Mouse (Mus musculus) kidney, embryonic 15.5 days (tissue): ENCODE measurements around the gene Tmem135. TPM values are rescaled to one million over a fixed set of nuclear protein-coding genes. Genes with fewer than 3 reads are reported as not detected.
A peak's percentile ranks its signal among the peaks of the same experiment; 100 is the strongest.

Experiments used
- ATAC-seq: fragments of 200-750 bp; cut with Nextera tagmentation; replicated peaks from 2 replicates; pipeline ENCODE4 v1.8.0; 2017; ENCODE audit warnings: moderate TSS enrichment; ENCODE audit not compliant: low FRiP score
- H3K27ac ChIP-seq: fragments of 300-500 bp; sonication (generic); 2 replicates; pipeline ENCODE4 v1.5.1; 2015; ENCODE audit warnings: mild to moderate bottlenecking, inconsistent platforms
- H3K27me3 ChIP-seq: fragments of 300-500 bp; sonication (generic); 2 replicates; pipeline ENCODE4 v1.6.1; 2015; ENCODE audit warnings: inconsistent platforms
- H3K36me3 ChIP-seq: fragments of 300-500 bp; sonication (generic); 2 replicates; pipeline ENCODE4 v1.6.1; 2015; ENCODE audit warnings: inconsistent platforms
- H3K4me1 ChIP-seq: fragments of 300-500 bp; sonication (generic); 2 replicates; pipeline ENCODE4 v1.6.1; 2015; ENCODE audit warnings: inconsistent platforms
- H3K4me2 ChIP-seq: fragments of 300-500 bp; sonication (generic); 2 replicates; pipeline ENCODE4 v1.6.1; 2015; ENCODE audit warnings: moderate library complexity, mild to moderate bottlenecking, inconsistent platforms
- H3K4me3 ChIP-seq: fragments of 300-500 bp; sonication (generic); replicated peaks from 2 replicates; pipeline ENCODE4 v1.5.1; 2015; ENCODE audit warnings: mild to moderate bottlenecking, inconsistent platforms
- H3K9ac ChIP-seq: fragments of 300-500 bp; sonication (generic); 2 replicates; pipeline ENCODE4 v1.6.1; 2015; ENCODE audit warnings: mild to moderate bottlenecking, inconsistent platforms
- H3K9me3 ChIP-seq: fragments of 300-500 bp; sonication (generic); replicated peaks from 2 replicates; pipeline ENCODE4 v1.6.1; 2016; ENCODE audit warnings: inconsistent platforms
- WGBS: fragments of 180-500 bp; shearing (Covaris S2); methylation state at CpG from one replicate; pipeline ENCODE4 v1.1.7; 2015; ENCODE audit warnings: mixed read lengths; 5-methylcytosine and 5-hydroxymethylcytosine counted together
- polyA plus RNA-seq: library from polyadenylated mRNA; unstranded; fragments of >200 nt; fragmentation: Nextera tagmentation; extraction: Ambion mirVana; gene quantifications from 2 replicates; pipeline ENCODE4 v1.2.1, GENCODE M21; 2015

Gene Tmem135
- polyA plus RNA-seq, 1 experiment from 2014 or later = 34.0 TPM

DNA sequence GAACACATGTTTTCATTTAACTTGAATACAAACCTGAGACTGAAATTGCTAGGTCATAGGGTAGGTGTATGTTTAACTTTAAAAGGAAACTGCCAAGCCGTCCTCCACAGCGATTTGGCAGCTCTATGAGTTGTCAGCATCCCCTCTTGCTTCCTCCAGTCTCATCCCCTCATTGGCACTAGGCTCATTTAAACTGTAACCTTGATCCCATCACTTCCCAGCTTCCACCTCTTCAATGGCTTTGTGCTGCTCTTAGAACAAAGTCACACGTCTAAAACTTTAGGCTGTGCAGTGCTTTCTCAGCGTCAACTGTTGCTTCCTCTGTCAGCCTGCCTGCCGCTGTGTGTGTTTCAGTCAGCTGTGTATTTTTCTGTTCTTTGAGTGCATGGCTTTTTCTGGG lies 23.1 kb upstream of the Tmem135 start:
- Histone ChIP-seq H3K4me3 (no peak overlapping the region), H3K4me2 (no peak overlapping the region), H3K4me1 (peaks cover 42% of the 10 kb centered on the region), H3K36me3 (no peaks in the 10 kb centered on the region), H3K9ac (no peak overlapping the region), H3K9me3 (no peaks in the 10 kb centered on the region), H3K27me3 (no peaks in the 10 kb centered on the region), H3K27ac (0 out of 2 replicates have a peak overlapping the region, but pooled peaks have one; percentile 13)
- no peak for ATAC-seq
- 31% methylated on average over 5 of the region's 5 CpGs for WGBS

DNA sequence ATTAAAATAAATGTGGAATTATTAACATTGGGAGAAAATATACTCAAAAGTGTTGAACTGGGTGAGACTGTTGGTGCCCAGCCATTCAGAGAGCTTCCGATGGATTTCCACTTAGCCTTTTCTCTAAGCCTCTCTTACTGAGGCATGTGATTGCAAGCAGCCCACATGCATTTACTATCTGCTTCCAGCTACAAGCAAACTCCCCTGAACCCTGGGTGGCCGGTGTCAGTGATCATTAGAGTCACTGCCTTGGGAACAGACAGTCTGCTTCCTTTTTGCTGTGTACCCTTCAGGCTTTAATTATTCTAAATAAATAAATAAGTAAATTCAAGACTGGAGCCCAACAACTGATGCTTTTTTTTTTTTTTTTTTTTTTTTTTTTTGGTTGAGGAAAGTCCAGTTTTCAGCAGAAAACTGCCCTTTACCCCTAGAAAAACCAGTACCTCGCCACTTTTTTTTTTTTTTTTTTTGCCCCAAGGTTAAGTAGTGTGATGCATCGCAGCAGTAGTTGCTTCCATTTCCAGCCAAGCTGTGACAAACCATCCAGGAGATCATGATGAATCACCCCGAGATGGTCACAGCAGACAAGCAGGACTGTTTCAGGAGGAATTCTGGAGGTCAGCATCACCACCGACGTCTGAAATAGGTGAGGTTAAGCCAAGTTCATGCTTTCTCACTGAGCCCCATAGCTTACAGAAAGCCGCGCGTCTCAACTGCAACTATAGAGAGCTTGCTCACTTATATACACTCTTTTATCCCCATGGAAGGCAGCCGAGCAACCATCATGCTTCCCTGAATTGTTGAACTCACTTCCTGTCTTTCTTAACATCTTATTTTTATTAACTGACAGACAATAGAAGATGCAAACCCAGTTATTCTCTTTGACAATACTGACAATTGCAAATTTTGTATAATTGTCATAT lies 22.0 kb upstream of the Tmem135 start:
- WGBS = 38% methylated on average over 11 of the region's 11 CpGs
- Histone ChIP-seq H3K27ac (0 out of 2 replicates have a peak overlapping the region, but pooled peaks have one; percentile 22), H3K9me3 (no peaks in the 10 kb centered on the region)

DNA sequence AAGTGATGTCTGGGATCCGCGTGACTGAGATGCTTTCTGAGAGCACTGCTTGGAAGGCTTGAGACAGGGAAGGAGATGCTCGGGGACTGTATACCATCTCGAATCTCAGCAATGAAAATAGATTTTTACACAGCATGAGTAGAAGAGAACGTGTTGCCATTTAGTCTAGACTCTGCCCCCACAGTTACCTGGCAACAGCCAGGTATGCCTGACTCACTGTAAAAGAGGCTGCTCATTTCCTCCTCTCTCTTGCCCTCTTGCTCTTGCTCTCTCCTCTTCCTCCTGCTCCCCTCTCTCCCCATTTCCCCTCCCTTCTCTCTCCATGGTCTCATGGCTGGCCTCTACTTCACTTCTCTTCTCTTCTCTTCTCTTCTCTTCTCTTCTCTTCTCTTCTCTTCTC lies 20.6 kb upstream of the Tmem135 start:
- Histone ChIP-seq H3K27ac (peak overlapping the region; percentile 77), H3K9me3 (no peaks in the 10 kb centered on the region), H3K4me2 (no peak overlapping the region), H3K27me3 (no peaks in the 10 kb centered on the region), H3K4me1 (peaks cover 42% of the 10 kb centered on the region), H3K9ac (no peak overlapping the region), H3K36me3 (no peaks in the 10 kb centered on the region), H3K4me3 (no peak overlapping the region)
- no peak for ATAC-seq
- 56% methylated on average over 5 of the region's 5 CpGs for WGBS

More for the DNA sequence above, 22.0 kb upstream of the Tmem135 start:
- no peak overlapping the region for H3K4me3 ChIP-seq
- no peaks in the 10 kb centered on the region for H3K27me3 ChIP-seq
- H3K9ac ChIP-seq = no peak overlapping the region
- no peak for ATAC-seq
- peaks cover 42% of the 10 kb centered on the region for H3K4me1 ChIP-seq
- no peak overlapping the region for H3K4me2 ChIP-seq
- H3K36me3 ChIP-seq = no peaks in the 10 kb centered on the region

DNA sequence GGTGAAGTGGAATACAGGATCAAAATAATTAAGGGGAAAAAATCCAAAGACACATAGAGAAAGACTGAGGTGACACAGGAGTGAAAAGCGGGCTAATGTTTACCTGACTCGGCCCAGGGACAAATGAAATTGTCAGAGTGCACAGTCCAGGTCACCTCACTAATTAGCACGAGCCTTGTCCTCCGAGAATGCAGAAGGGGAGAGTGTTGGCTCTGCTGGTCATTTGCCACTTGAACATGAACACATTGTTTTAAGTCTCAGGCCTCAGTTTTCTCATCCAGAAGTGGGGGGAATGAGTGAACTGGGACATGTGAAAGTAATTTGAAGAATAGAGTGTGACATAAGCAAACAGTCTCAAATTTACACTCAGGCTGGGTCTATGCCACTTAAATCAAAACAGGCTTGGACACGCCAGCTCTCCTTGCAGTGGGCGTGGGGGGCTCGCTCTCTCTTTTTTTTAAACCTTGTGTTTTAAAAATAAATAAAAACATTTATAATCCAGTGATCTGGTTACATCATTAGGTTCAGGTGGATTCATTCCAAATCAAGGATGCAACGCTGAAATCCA lies 19.8 kb upstream of the Tmem135 start:
- ATAC-seq = peak; percentile 57
- Histone ChIP-seq H3K9me3 (no peaks in the 10 kb centered on the region), H3K27me3 (no peaks in the 10 kb centered on the region), H3K9ac (no peak overlapping the region), H3K36me3 (no peaks in the 10 kb centered on the region), H3K4me1 (peaks cover 45% of the 10 kb centered on the region), H3K27ac (peak overlapping the region; percentile 77), H3K4me3 (no peak overlapping the region), H3K4me2 (no peak overlapping the region)
- WGBS = 24% methylated on average over 8 of the region's 8 CpGs

DNA sequence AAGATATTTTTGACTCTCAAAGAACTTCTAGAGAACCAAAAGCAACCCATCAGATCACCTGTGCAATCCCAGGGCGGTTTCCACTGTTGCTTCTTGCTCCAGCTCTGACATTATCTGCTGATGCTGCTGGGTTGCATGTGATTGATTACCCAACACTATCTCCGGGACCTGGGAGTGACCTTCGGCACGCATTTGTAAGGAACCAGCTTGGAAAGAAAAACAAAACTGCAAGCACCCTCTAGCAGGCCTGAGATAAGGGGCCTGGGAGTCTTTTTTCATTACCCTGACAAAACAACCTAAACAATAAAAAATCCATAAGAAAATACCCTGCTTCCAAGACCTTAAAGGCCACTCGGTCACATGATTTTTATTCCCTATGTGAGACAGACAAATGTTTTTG lies 19.2 kb upstream of the Tmem135 start:
- no peak overlapping the region for H3K4me2 ChIP-seq
- no peaks in the 10 kb centered on the region for H3K27me3 ChIP-seq
- H3K4me3 ChIP-seq = no peak overlapping the region
- peak; percentile 35; the same call in 1 of the 2 replicates for ATAC-seq
- peak overlapping the region; percentile 77 for H3K27ac ChIP-seq
- no peaks in the 10 kb centered on the region for H3K36me3 ChIP-seq
- H3K9me3 ChIP-seq = no peaks in the 10 kb centered on the region
- 10% methylated on average over 5 of the region's 5 CpGs for WGBS
- no peak overlapping the region for H3K9ac ChIP-seq
- H3K4me1 ChIP-seq = peaks cover 50% of the 10 kb centered on the region

DNA sequence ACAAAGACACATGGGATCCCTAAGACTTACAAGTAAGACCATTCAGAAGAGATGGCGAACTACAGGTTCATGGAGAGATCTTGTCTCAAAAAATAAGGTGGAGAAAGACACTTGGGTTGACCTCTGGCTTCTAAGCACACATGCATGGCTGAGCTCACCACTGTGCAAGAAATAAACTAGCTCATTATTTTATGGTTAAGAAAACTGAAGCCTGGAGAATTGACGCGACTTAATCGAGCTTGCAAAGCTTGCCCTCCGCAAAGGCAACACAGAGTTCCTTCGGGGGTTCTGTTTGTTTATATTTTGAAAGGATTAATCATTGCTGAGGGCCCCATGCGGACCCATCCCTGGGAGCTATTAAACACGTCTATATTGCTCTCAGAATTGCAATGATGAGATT lies 18.6 kb upstream of the Tmem135 start:
- peak; percentile 38; the same call in 1 of the 2 replicates for ATAC-seq
- H3K27ac ChIP-seq = peak overlapping the region; percentile 77

DNA sequence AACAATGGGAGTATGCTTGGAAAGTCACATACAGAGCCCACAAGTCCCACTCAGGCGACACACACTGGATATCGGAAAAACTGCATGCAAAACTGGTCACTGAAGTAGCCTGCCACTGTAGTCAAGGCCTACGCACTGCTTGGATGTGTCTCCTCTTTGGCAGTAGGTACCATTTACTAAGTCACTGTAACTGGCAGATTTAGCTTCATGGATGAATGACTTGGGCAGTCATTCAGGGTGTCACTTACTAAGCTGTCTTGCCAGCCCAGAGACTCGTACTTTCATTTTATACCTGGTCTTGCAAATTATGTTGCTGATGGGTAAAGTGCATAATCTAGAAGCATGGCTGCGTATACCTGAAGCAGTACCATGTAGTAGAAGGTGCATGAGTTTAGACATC lies 17.3 kb upstream of the Tmem135 start:
- Histone ChIP-seq H3K27ac (no peak overlapping the region), H3K4me3 (no peak overlapping the region), H3K9me3 (no peaks in the 10 kb centered on the region), H3K4me2 (no peak overlapping the region), H3K36me3 (no peaks in the 10 kb centered on the region), H3K27me3 (no peaks in the 10 kb centered on the region), H3K9ac (no peak overlapping the region), H3K4me1 (peaks cover 63% of the 10 kb centered on the region)
- ATAC-seq = no peak
- WGBS = 84% methylated on average over 5 of the region's 5 CpGs

More for the DNA sequence above, 18.6 kb upstream of the Tmem135 start:
- Histone ChIP-seq H3K27me3 (no peaks in the 10 kb centered on the region), H3K9ac (no peak overlapping the region), H3K9me3 (no peaks in the 10 kb centered on the region), H3K36me3 (no peaks in the 10 kb centered on the region), H3K4me3 (no peak overlapping the region), H3K4me1 (peaks cover 56% of the 10 kb centered on the region), H3K4me2 (no peak overlapping the region)
- WGBS = 14% methylated on average over 8 of the region's 8 CpGs

DNA sequence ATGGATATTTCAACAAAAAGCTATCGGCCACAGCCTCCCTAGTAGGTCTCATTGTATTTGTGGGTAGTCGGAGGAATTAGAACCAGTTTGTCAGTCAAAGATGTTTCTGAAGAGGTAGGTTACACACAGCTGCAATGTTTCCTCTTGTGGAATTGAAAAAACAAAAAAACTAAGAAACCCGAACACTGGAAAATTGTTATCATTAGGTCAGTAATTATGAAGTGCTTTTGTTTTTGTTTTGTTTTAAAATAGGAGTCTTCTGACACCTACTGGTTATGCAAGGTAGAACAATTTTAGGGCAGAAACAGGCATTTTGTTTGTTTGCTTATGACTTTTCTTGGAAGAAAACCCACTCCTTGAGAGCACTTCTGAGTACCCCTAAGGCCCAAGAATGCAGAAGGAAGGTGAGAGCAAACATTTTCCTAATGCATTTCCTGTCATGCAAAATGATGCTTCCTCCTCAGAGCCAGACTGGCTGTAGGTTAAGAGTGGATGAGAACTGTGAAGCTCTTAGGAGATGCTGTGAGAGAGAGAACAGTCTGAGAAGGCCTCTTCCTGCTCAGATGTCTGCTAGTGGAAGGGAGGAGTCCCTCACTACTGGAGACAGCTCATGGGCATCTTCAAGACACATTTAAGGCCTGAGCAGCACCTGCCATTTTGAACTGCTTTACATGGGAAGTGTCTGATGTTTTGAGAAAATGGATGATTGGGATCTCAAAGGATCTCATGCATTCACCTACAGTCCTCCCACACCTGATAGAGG lies 15.1 kb upstream of the Tmem135 start:
- H3K4me3 ChIP-seq = no peak overlapping the region
- peak overlapping the region; percentile 33; the same call in 1 of the 2 replicates for H3K4me2 ChIP-seq
- no peaks in the 10 kb centered on the region for H3K36me3 ChIP-seq
- no peaks in the 10 kb centered on the region for H3K27me3 ChIP-seq
- no peak for ATAC-seq
- WGBS = 44% methylated on average over 3 of the region's 3 CpGs
- 0 out of 2 replicates have a peak overlapping the region, but pooled peaks have one; percentile 55 for H3K27ac ChIP-seq
- H3K9me3 ChIP-seq = no peaks in the 10 kb centered on the region
- no peak overlapping the region for H3K9ac ChIP-seq
- peaks cover 66% of the 10 kb centered on the region for H3K4me1 ChIP-seq

DNA sequence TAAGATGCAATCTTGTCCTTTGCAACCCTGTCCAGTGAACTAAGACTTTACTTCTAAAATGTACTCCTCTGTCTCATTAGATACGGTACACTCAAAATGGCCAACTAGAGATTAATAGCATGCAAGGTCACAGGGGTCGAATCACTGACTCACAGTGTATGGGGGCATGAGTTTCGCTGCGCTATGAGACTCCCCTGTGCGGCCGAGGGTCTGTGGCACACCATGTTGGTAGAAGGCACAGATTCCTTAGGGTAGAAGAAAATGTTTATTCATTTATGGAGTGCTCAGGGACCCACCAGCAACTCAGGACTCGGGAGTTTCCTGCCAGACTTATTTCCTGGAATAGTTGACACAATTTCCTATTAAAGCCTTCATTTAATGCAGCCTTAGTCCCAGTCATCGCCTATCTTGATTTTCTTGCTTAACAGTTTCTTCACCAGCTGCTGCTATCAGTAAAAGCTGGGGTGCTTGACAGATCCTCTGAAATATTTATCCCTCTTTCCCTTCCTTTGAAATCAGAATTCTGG lies 14.2 kb upstream of the Tmem135 start:
- Histone ChIP-seq H3K4me2 (0 out of 2 replicates have a peak overlapping the region, but pooled peaks have one; percentile 33), H3K36me3 (peaks cover 7% of the 10 kb centered on the region), H3K4me3 (no peak overlapping the region), H3K9ac (no peak overlapping the region), H3K4me1 (peaks cover 68% of the 10 kb centered on the region), H3K27me3 (no peaks in the 10 kb centered on the region), H3K9me3 (no peaks in the 10 kb centered on the region), H3K27ac (peak overlapping the region; percentile 66)
- ATAC-seq = peak; percentile 29; the same call in 1 of the 2 replicates
- WGBS = 20% methylated on average over 8 of the region's 8 CpGs

DNA sequence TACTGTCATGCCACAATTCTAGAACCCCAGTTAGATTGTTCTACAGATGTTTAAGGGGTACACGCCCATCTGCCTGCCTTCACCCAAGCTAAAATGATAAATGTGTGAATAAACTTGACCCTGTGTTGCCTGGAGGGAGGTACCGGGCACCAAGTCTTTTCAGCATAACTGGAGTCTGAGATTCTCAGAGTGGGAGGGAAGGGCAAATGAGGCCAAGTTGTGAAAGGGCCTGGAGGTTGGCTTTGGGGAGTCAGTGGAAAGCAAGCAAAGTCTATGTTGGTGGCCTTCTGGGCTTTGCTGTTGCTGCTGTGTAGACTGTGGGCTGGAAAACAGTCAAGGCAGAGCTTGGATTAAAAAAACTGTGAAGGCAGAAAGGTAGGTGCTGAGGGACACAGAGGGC lies 13.7 kb upstream of the Tmem135 start:
- 33% methylated on average over 2 of the region's 2 CpGs for WGBS
- no peak overlapping the region for H3K9ac ChIP-seq
- ATAC-seq = 0 out of 2 replicates have a peak, but pooled peaks have one; percentile 3
- H3K9me3 ChIP-seq = no peaks in the 10 kb centered on the region
- H3K36me3 ChIP-seq = peaks cover 11% of the 10 kb centered on the region
- H3K27me3 ChIP-seq = no peaks in the 10 kb centered on the region
- no peak overlapping the region for H3K4me2 ChIP-seq
- peaks cover 67% of the 10 kb centered on the region for H3K4me1 ChIP-seq
- H3K4me3 ChIP-seq = no peak overlapping the region
- H3K27ac ChIP-seq = peak overlapping the region; percentile 66

DNA sequence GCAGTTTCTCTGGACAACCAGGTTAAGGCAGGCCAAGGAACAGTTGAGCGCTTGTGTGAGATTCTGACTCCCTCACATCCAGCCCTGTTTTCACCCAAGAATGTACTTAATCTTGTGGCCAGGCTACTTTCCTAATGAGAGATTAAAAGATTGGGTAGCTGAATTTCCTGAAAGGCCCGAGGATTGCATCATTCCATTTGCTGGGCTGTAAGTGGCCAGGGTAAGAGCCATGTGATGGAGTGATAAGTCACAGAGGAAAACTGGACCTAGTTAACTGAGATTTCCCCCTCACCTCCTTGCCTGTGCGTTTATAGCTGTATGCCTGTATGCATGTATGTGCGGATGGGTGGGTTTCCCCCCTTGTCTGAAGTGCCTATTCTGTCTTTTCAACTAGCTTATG lies 12.0 kb upstream of the Tmem135 start:
- H3K4me3 ChIP-seq = no peak overlapping the region

More for the DNA sequence above, 12.0 kb upstream of the Tmem135 start:
- H3K4me1 ChIP-seq = peaks cover 79% of the 10 kb centered on the region
- no peaks in the 10 kb centered on the region for H3K27me3 ChIP-seq
- peak overlapping the region; percentile 66 for H3K27ac ChIP-seq
- H3K9me3 ChIP-seq = no peaks in the 10 kb centered on the region
- no peak overlapping the region for H3K4me2 ChIP-seq
- no peak overlapping the region for H3K9ac ChIP-seq
- ATAC-seq = peak; percentile 46
- 68% methylated on average over 4 of the region's 4 CpGs for WGBS
- H3K36me3 ChIP-seq = peaks cover 27% of the 10 kb centered on the region
